Mouse (Mus musculus): ENCODE measurements at regions not wholly inside any gene's neighbourhood (a gene's known extent, or its start where the extent isn't known, plus 50 kb on each side); places are given as distances from the start of the nearest gene placed in this dataset.

GRCm38 (mm10) chr15:63722991-63723390 is 122.0 kb downstream of the Gsdmc2 start:
- no peak for TF ChIP-seq POLR2A (IDR thresholded peaks at IDR 0.05; ENCODE audit: insufficient read depth, low read length)
- TF ChIP-seq CTCF (IDR thresholded peaks at IDR 0.05; ENCODE audit: low read depth, low read length), result no peak
